Mouse (Mus musculus) E14TG2a.4 (cell line): ENCODE measurements around the gene Igdcc4.

Experiments
- CTCF ChIP-seq: conservative IDR thresholded peaks from 2 replicates; pipeline ENCODE4 v1.5.1; 2014; ENCODE audit warnings: low read length
- NANOG ChIP-seq: IDR thresholded peaks from 2 replicates; pipeline ENCODE4 v1.6.1; 2014; ENCODE audit warnings: borderline replicate concordance, low read length, mixed read lengths
- POU5F1 ChIP-seq: IDR thresholded peaks from 2 replicates; pipeline ENCODE4 v1.6.1; 2014; ENCODE audit warnings: low read length, borderline replicate concordance

DNA sequence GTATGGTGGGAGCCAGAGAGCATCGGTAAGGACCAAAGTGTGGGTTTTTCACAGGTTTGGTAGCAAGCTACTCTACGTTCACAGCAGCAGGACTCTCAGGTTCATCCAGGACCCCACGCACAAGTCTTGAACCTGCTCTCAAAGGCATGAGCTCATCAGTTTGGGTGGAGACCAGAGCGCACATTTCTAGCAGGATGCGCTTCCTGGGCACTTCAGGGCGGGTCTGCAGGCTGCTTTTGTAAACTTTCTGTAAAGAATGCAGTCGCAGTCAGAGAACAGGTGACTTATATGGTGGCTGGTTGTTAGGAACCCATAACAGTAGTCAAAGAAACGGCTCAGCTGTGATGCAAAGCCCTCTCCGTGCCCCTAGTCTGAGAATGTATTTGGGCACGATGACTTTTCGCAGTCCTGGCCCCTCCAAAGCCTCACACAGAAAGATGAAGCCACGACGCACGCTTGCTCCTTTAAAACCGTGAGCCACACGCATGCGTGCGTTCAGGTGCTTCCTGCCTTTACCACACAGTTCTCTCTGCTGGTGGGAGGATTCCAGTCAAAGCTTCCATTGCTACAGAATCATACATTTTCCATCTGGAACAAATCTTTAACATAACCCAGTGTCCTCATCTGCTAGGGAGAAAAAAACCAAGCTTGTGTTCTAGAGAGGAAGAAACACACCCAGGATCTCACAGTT, 18.1 kb upstream of the Igdcc4 start:
- TF ChIP-seq CTCF = no peak
- TF ChIP-seq NANOG = no peak
- TF ChIP-seq POU5F1 = no peak
